In the genomic region with DNA sequence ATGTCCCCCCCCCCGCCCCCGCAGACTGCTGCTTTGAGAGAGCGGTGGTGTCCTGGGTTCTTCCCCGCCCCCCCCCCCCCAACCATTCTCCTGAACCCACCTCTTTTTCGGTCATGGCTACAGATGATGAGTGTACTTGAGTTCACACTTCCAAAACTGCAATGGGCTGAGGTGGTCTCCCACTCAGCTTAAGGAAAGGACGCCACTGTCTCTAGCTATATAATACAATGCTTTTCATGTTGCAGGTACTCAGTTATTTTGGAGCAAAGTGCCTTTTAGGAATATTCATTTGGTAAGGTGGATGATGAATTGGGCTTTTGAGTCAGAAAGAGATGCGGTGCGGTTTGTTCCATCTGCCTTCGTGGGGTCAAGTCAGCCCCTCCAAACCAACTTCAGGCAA, we compare ENCODE assay signal across 9 mouse cellular contexts. TPM values are rescaled to one million over a fixed set of nuclear protein-coding genes. Genes with fewer than 3 reads are reported as not detected.
DNase-seq lines count a peak whose midpoint lies in the region; ATAC-seq and TF ChIP-seq lines count a peak whose summit lies in the region.
"Had no signal": no experiment of that assay in that cellular context is flagged by ENCODE, and none has a peak within 500 bp of the region (broad histone marks: within the 10 kb centered on the region; RNA-seq: fewer than 3 reads in every experiment).

No protein-coding gene starts in this region.

- peaks cover 8% of the 10 kb centered on the region for H3K9me3 ChIP-seq in heart, embryonic 12.5 days (replicated peaks)
- H3K9me3 ChIP-seq in ES-E14 (ENCODE audit: control insufficient read depth, insufficient read depth, low read depth, low read length) = no peaks in the 10 kb centered on the region
- H3K9me3 ChIP-seq in hindbrain, embryonic 12.5 days (replicated peaks) = no peaks in the 10 kb centered on the region; the same call in 1 of the 2 replicates
- no peaks in the 10 kb centered on the region for H3K9me3 ChIP-seq in midbrain, embryonic 11.5 days (ENCODE audit: control insufficient read depth, low read length)

- no peak for ATAC-seq in heart, embryonic 12.5 days (ENCODE audit: insufficient number of reproducible peaks, low FRiP score)
- ATAC-seq in hindbrain, embryonic 12.5 days (ENCODE audit: low FRiP score) = no peak
- ATAC-seq in midbrain, embryonic 11.5 days (ENCODE audit: low FRiP score) = no peak

- peak overlapping the region; percentile 51 for H3K4me3 ChIP-seq in heart, embryonic 12.5 days
- peak overlapping the region; percentile 41 to 65; a peak in 3 of 4 replicates for H3K4me3 ChIP-seq in ES-E14 (ENCODE audit: insufficient read depth in 1 of 2, low read depth in 1 of 2, low read length in 2 of 2, poor library complexity in 1 of 2, severe bottlenecking in 1 of 2)
- peak overlapping the region; percentile 51 for H3K4me3 ChIP-seq in hindbrain, embryonic 12.5 days
- peak overlapping the region; percentile 27 for H3K4me3 ChIP-seq in midbrain, embryonic 11.5 days (ENCODE audit: low read depth, low read length)

- intact Hi-C loops in heart, postnatal 36 days (cut with DNase I) = no loop called here

- peaks cover 7% of the 10 kb centered on the region for H3K4me1 ChIP-seq in heart, embryonic 12.5 days (replicated peaks)
- peaks cover 0 to 10% of the 10 kb centered on the region in 2 experiments; a peak in 2 of 4 replicates for H3K4me1 ChIP-seq in ES-E14 (ENCODE audit: control insufficient read depth in 2 of 2, insufficient read depth in 2 of 2, low read length in 2 of 2, poor library complexity in 1 of 2)
- peaks cover 10% of the 10 kb centered on the region for H3K4me1 ChIP-seq in hindbrain, embryonic 12.5 days
- no peaks in the 10 kb centered on the region for H3K4me1 ChIP-seq in midbrain, embryonic 11.5 days (ENCODE audit: control insufficient read depth, insufficient read depth, low read length)

- peak overlapping the region; percentile 85 for H3K4me2 ChIP-seq in heart, embryonic 12.5 days
- H3K4me2 ChIP-seq in hindbrain, embryonic 12.5 days (replicated peaks) = peak overlapping the region; percentile 72
- H3K4me2 ChIP-seq in midbrain, embryonic 11.5 days = peak overlapping the region; percentile 40

- no peaks in the 10 kb centered on the region for H3K36me3 ChIP-seq in heart, embryonic 12.5 days
- H3K36me3 ChIP-seq in ES-E14 (ENCODE audit: control insufficient read depth, insufficient read depth, low read length, poor library complexity, severe bottlenecking) = no peaks in the 10 kb centered on the region
- H3K36me3 ChIP-seq in hindbrain, embryonic 12.5 days = no peaks in the 10 kb centered on the region
- H3K36me3 ChIP-seq in midbrain, embryonic 11.5 days (ENCODE audit: control insufficient read depth, insufficient read depth, low read length) = no peaks in the 10 kb centered on the region

- DNase-seq in heart, postnatal 36 days = no peak
- no peak for DNase-seq in ES-E14 (ENCODE audit: low read depth, low spot score)
- DNase-seq in midbrain, embryonic 11.5 days (ENCODE audit: low spot score, missing footprints) = peak; percentile 87
- DNase-seq in cerebellum, postnatal 36 days = no peak
- no peak for DNase-seq in T-cell, adult 2 months (ENCODE audit: low spot score)
- no peak for DNase-seq in cerebellum, postnatal 10 days
- DNase-seq: adrenal gland, adult 8-10 months had no signal

- no peak overlapping the region for H3K27ac ChIP-seq in heart, embryonic 12.5 days (ENCODE audit: poor library complexity, severe bottlenecking)
- no peak overlapping the region for H3K27ac ChIP-seq in ES-E14 (ENCODE audit: insufficient read depth, low read depth, low read length, poor library complexity, severe bottlenecking)
- 0 out of 2 replicates have a peak overlapping the region, but pooled peaks have one; percentile 30 for H3K27ac ChIP-seq in hindbrain, embryonic 12.5 days
- no peak overlapping the region for H3K27ac ChIP-seq in midbrain, embryonic 11.5 days (ENCODE audit: low read depth, low read length)

- peaks cover 3% of the 10 kb centered on the region; the same call in 1 of the 2 replicates for H3K27me3 ChIP-seq in heart, embryonic 12.5 days (replicated peaks)
- no peaks in the 10 kb centered on the region for H3K27me3 ChIP-seq in hindbrain, embryonic 12.5 days
- H3K27me3 ChIP-seq in midbrain, embryonic 11.5 days (ENCODE audit: control insufficient read depth, insufficient read depth, low read length) = no peaks in the 10 kb centered on the region

- in situ Hi-C loops in ES-E14 (cut with MboI; ENCODE audit: low sequenced_read_pairs in 2 of 2, unreplicated experiment in 2 of 2) = no loop called here

- no peak overlapping the region for H3K9ac ChIP-seq in heart, embryonic 12.5 days
- no peak overlapping the region for H3K9ac ChIP-seq in ES-E14 (ENCODE audit: insufficient read depth, low read depth, low read length, poor library complexity, severe bottlenecking)
- H3K9ac ChIP-seq in hindbrain, embryonic 12.5 days = peak overlapping the region; percentile 62; the same call in 1 of the 2 replicates
- peak overlapping the region; percentile 32; the same call in 1 of the 2 replicates for H3K9ac ChIP-seq in midbrain, embryonic 11.5 days (ENCODE audit: low read length)

- 41% methylated on average over 9 of the region's 9 CpGs for whole genome bisulfite sequencing in heart, embryonic 12.5 days
- WGBS in hindbrain, embryonic 12.5 days = 43% methylated on average over 8 of the region's 9 CpGs
- WGBS in midbrain, embryonic 11.5 days = 41% methylated on average over 9 of the region's 9 CpGs

TF ChIP-seq in ES-E14, 5 proteins besides CTCF, POLR2A, EP300 and RAD21:
- TF ChIP-seq ZC3H11A (IDR thresholded peaks at IDR 0.05; ENCODE audit: borderline replicate concordance, low read depth, low read length) (no peak), CHD2 (IDR thresholded peaks at IDR 0.05; ENCODE audit: low read depth, low read length) (no peak), HCFC1 (IDR thresholded peaks at IDR 0.05; ENCODE audit: borderline replicate concordance, insufficient read depth, low read length) (no peak), MAFK (IDR thresholded peaks at IDR 0.05; ENCODE audit: insufficient read depth, low read depth, low read length) (no peak), ZNF384 (IDR thresholded peaks at IDR 0.05; ENCODE audit: low read depth, low read length) (no peak)

RNA-seq across cellular contexts. Expression of a gene that starts 0.3 kb away (rescaled TPM):
- polyA plus RNA-seq in heart, embryonic 12.5 days (2016; fragmentation: Nextera tagmentation; extraction: Ambion mirVana) = 0.18 and 0.19 TPM in 2 replicates
- total RNA-seq in heart, postnatal 36 days (2021) = under 1 TPM in 1 of 2 experiments, not detected in 1; 0.11 TPM
- total RNA-seq in ES-E14 (2012; rRNA removed) = 0.54 and 0.74 TPM in 2 replicates
- 2.1 and 3.6 TPM in 2 replicates for polyA plus RNA-seq in hindbrain, embryonic 12.5 days (2016; fragmentation: Nextera tagmentation; extraction: Ambion mirVana)
- 0.68 and 0.73 TPM in 2 replicates for polyA plus RNA-seq in midbrain, embryonic 11.5 days (2014; fragmentation: Nextera tagmentation; extraction: Ambion mirVana)

RNA-seq across cellular contexts. Expression of a gene that starts 48.5 kb away (rescaled TPM):
- polyA plus RNA-seq in heart, embryonic 12.5 days (2016; fragmentation: Nextera tagmentation; extraction: Ambion mirVana) = 20.8 and 21.4 TPM in 2 replicates
- 10 to 100 TPM; 15.0 to 17.4 TPM for total RNA-seq in heart, postnatal 36 days (2021)
- total RNA-seq in ES-E14 (2012; rRNA removed) = 104 and 110 TPM in 2 replicates
- 22.8 and 23.3 TPM in 2 replicates for polyA plus RNA-seq in hindbrain, embryonic 12.5 days (2016; fragmentation: Nextera tagmentation; extraction: Ambion mirVana)
- 21.8 and 22.0 TPM in 2 replicates for polyA plus RNA-seq in midbrain, embryonic 11.5 days (2014; fragmentation: Nextera tagmentation; extraction: Ambion mirVana)

Comparison
In these comparisons a context has a peak if more than half of its experiments do, and no peak if none do; other contexts are left out.
1. H3K9ac ChIP-seq: peak in hindbrain, embryonic 12.5 days (single experiment) and midbrain, embryonic 11.5 days (single experiment); none in heart, embryonic 12.5 days (single experiment) and ES-E14 (single experiment).
2. Peak in every context shown above with its lines, with median percentiles within 50 percentile points of each other: H3K4me2 ChIP-seq and H3K4me3 ChIP-seq.